Mouse (Mus musculus): Measurements from ENCODE around the gene Wdr43. TPM values are rescaled to one million over a fixed set of nuclear protein-coding genes. Genes with fewer than 3 reads are reported as not detected.
A peak's percentile ranks its signal among the peaks of the same experiment; 100 is the strongest.

Wdr43 gene
- polyA plus RNA-seq, 1 experiment from 2014 or later = 57.0 TPM

DNA sequence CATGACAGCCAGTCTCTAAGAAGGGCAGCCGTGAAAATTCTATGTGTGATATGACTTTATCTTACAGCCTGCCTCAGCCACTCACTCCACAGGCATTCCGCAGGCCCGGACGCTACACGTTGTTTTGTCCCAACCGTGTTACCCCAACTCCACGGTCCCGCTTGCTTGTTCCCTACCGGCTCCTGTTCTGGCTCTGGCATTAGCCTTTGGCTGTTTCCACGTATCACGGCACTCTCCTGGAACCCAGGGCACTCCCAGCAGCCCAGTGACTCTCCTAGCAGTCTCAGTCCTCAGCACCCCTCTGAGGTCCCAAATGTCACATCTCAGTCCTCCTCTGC, 82.9 kb downstream of the Wdr43 start:
- H3K9ac ChIP-seq (replicated peaks; ENCODE audit: low read length) = no peak overlapping the region
- WGBS = 89% methylated on average over 11 of the region's 11 CpGs
- no peak overlapping the region for H3K27ac ChIP-seq (replicated peaks; ENCODE audit: low read depth, low read length)
- no peaks in the 10 kb centered on the region for H3K36me3 ChIP-seq (ENCODE audit: control insufficient read depth, insufficient read depth, low read length)
- no peak overlapping the region for H3K4me2 ChIP-seq (ENCODE audit: low read length)
- no peak overlapping the region for H3K4me3 ChIP-seq (replicated peaks; ENCODE audit: low read depth, low read length)
- no peaks in the 10 kb centered on the region for H3K4me1 ChIP-seq (ENCODE audit: control insufficient read depth, insufficient read depth, low read length)
- H3K9me3 ChIP-seq (ENCODE audit: control insufficient read depth, low read length) = no peaks in the 10 kb centered on the region
- no peaks in the 10 kb centered on the region for H3K27me3 ChIP-seq (ENCODE audit: control insufficient read depth, insufficient read depth, low read length)
- DNase-seq (no peak), ATAC-seq (ENCODE audit: low FRiP score, low TSS enrichment) (no peak)

DNA sequence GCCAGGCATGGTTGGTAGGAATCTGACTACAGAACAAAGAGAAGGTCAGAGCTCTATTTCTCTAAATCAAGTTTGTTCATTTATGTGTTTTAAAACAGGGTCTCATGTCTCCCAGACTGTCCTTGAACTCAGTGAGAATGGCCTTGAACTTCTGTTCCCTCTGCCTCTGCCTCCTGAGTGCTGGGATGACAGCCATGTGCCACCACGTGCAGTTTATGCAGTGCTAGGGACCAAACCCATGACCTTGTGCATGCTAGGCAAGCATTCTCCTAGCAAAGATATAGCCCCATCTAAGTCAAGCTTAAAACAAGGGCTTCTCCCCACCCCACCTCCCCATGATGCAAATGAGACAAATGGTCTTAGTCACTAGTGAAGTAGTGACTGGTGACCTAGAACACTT, 89.4 kb downstream of the Wdr43 start:
- Histone ChIP-seq H3K4me2 (ENCODE audit: low read length) (no peak overlapping the region), H3K9me3 (ENCODE audit: control insufficient read depth, low read length) (no peaks in the 10 kb centered on the region), H3K27me3 (ENCODE audit: control insufficient read depth, insufficient read depth, low read length) (no peaks in the 10 kb centered on the region), H3K4me3 (replicated peaks; ENCODE audit: low read depth, low read length) (no peak overlapping the region), H3K4me1 (ENCODE audit: control insufficient read depth, insufficient read depth, low read length) (no peaks in the 10 kb centered on the region), H3K36me3 (ENCODE audit: control insufficient read depth, insufficient read depth, low read length) (no peaks in the 10 kb centered on the region), H3K27ac (replicated peaks; ENCODE audit: low read depth, low read length) (no peak overlapping the region), H3K9ac (replicated peaks; ENCODE audit: low read length) (no peak overlapping the region)
- ATAC-seq (ENCODE audit: low FRiP score, low TSS enrichment) (no peak), DNase-seq (no peak)
- WGBS = 83% methylated on average over 1 of the region's 1 CpGs

DNA sequence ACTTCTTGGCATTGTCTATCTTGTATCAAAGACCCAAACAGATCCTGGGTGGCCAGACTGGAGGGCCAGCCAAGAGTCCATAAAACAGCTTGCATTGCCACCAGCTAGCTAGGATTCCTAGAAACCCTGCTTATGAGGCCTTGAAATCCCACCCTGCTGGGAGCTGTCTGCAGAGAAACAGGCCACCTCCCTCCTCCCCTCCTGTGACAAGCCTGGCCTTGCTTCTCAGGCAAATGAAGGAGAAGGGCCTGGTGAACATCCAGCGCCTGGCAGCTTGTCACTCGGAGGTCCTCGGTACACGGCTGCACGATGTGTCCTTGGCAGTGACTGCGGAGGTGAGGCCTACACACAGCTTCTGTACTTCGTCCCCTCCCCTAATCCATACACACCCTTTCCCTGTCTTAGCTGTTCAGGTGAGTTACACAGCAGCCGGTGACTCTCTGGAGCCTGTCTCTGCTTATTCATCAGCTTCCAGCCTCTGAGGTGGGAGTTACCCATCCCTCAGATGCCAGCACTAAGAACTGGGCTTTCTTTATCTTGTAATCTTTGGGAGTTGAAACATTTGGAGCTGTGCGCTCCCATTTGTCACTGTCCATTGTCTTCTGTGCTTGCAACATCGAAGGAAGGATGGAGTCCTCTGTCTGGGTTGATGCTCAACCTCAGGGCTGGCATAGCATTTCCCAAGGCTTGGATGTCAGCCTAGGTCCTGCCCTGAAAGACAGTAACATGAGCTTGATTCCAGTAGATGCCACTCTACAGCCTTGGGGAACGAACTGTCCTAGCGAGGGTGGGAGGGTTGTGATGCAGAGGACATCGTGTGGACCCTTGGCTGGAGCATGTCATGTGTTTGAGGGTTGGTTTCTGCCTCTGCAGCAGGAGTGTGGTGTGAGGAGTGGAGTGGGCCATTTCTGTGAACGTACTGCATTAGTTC, 90.1 kb downstream of the Wdr43 start:
- DNase-seq (no peak), ATAC-seq (ENCODE audit: low FRiP score, low TSS enrichment) (no peak)
- Histone ChIP-seq H3K27ac (replicated peaks; ENCODE audit: low read depth, low read length) (no peak overlapping the region), H3K36me3 (ENCODE audit: control insufficient read depth, insufficient read depth, low read length) (no peaks in the 10 kb centered on the region), H3K4me1 (ENCODE audit: control insufficient read depth, insufficient read depth, low read length) (no peaks in the 10 kb centered on the region), H3K4me2 (ENCODE audit: low read length) (no peak overlapping the region), H3K4me3 (replicated peaks; ENCODE audit: low read depth, low read length) (no peak overlapping the region), H3K9ac (replicated peaks; ENCODE audit: low read length) (no peak overlapping the region), H3K27me3 (ENCODE audit: control insufficient read depth, insufficient read depth, low read length) (no peaks in the 10 kb centered on the region), H3K9me3 (ENCODE audit: control insufficient read depth, low read length) (no peaks in the 10 kb centered on the region)
- 87% methylated on average over 14 of the region's 14 CpGs for WGBS

DNA sequence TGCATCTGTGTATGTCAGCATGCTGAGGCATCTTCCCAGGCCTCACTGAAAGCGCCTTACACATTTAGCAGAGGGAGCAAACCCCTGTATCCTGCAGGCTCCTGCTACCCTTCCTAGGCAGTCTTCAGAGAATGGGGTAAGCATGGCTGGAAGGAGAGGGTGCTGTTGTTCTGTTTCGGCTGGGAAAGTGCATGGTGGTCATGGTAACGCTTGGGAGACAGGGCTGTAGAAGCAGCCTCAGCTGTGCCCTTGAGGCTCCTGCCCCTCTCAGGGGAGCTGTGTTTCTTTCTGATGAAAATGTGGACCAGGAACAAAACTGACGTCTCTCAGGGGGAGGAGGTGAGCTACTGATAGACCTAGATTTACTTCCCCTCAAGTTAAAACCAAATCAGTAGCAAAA, 92.0 kb downstream of the Wdr43 start:
- DNase-seq (peak; percentile 36), ATAC-seq (ENCODE audit: low FRiP score, low TSS enrichment) (no peak)
- Histone ChIP-seq H3K27ac (replicated peaks; ENCODE audit: low read depth, low read length) (0 out of 2 replicates have a peak overlapping the region, but pooled peaks have one; percentile 20), H3K9me3 (ENCODE audit: control insufficient read depth, low read length) (no peaks in the 10 kb centered on the region), H3K4me1 (ENCODE audit: control insufficient read depth, insufficient read depth, low read length) (no peaks in the 10 kb centered on the region), H3K27me3 (ENCODE audit: control insufficient read depth, insufficient read depth, low read length) (no peaks in the 10 kb centered on the region), H3K36me3 (ENCODE audit: control insufficient read depth, insufficient read depth, low read length) (no peaks in the 10 kb centered on the region), H3K4me3 (replicated peaks; ENCODE audit: low read depth, low read length) (no peak overlapping the region), H3K9ac (replicated peaks; ENCODE audit: low read length) (no peak overlapping the region), H3K4me2 (ENCODE audit: low read length) (no peak overlapping the region)
- 44% methylated on average over 4 of the region's 4 CpGs for WGBS

Other genes starting within 250 kb of the Wdr43 start
- gene Gm4707, start 156.0 kb upstream of the Wdr43 start, polyA plus RNA-seq (2014; fragmentation: Nextera tagmentation; extraction: Ambion mirVana) = 1.3 and 2.9 TPM in 2 replicates
- gene Smchd1, start 140.6 kb upstream of the Wdr43 start, polyA plus RNA-seq (2014; fragmentation: Nextera tagmentation; extraction: Ambion mirVana) = 73.3 and 73.7 TPM in 2 replicates
- 4.6 and 9.6 TPM in 2 replicates for gene Ndc80, start 89.0 kb upstream of the Wdr43 start, polyA plus RNA-seq (2014; fragmentation: Nextera tagmentation; extraction: Ambion mirVana)
- 1.8 and 1.9 TPM in 2 replicates for gene Spdya, start 63.8 kb upstream of the Wdr43 start, polyA plus RNA-seq (2014; fragmentation: Nextera tagmentation; extraction: Ambion mirVana)
- 0.14 and 0.35 TPM in 2 replicates for gene Togaram2, start 57.4 kb downstream of the Wdr43 start, polyA plus RNA-seq (2014; fragmentation: Nextera tagmentation; extraction: Ambion mirVana)
- gene Pcare, start 137.0 kb downstream of the Wdr43 start, polyA plus RNA-seq (2014; fragmentation: Nextera tagmentation; extraction: Ambion mirVana) = not detected in 2 replicates
- gene Clip4, start 152.6 kb downstream of the Wdr43 start, polyA plus RNA-seq (2014; fragmentation: Nextera tagmentation; extraction: Ambion mirVana) = 12.2 and 15.8 TPM in 2 replicates

Data from midbrain, embryonic 14.5 days (tissue).